Mouse (Mus musculus) MEL (cell line): Measurements from ENCODE around the gene Hnrnpul1. TPM values are rescaled to one million over a fixed set of nuclear protein-coding genes. Genes with fewer than 3 reads are reported as not detected.
"Not testable (repeated sequence)": the region's sequence is repeated elsewhere in the genome, so short reads cannot be mapped to it uniquely, and the experiment has no call there.

Experiments used
- DNase-seq: peaks from one replicate; pipeline ENCODE4 v3.0.0; 2011; ENCODE audit warnings: low read depth, low spot score
- H3K27ac ChIP-seq: 2 replicates; pipeline ENCODE4 v1.5.1; 2012; ENCODE audit warnings: low read depth, mild to moderate bottlenecking, control low read depth, low read length, moderate library complexity; ENCODE audit not compliant: control insufficient read depth
- H3K27me3 ChIP-seq, 2 experiments: fragments of 150-350 bp in 1 of 2; sonication (generic) in 1 of 2; 2 replicates each; pipeline ENCODE4 v1.6.1; 2012; ENCODE audit warnings: low read length in 2 of 2, mild to moderate bottlenecking in 2 of 2, improper control_type of control experiment in 1 of 2, moderate library complexity in 1 of 2; ENCODE audit not compliant: insufficient read depth in 2 of 2, control insufficient read depth in 1 of 2
- H3K36me3 ChIP-seq, 2 experiments: 2 replicates each; pipeline ENCODE4 v1.6.1; 2012 to 2014; ENCODE audit warnings: low read length in 2 of 2, improper control_type of control experiment in 1 of 2, inconsistent platforms in 1 of 2, mild to moderate bottlenecking in 1 of 2; ENCODE audit not compliant: insufficient read depth in 2 of 2, control insufficient read depth in 1 of 2
- H3K4me1 ChIP-seq, 2 experiments: fragments of 150-350 bp in 1 of 2; sonication (generic) in 1 of 2; 2 replicates each; pipeline ENCODE4 v1.6.1; 2012; ENCODE audit warnings: low read length in 2 of 2, improper control_type of control experiment in 1 of 2, mild to moderate bottlenecking in 1 of 2; ENCODE audit not compliant: insufficient read depth in 2 of 2, control insufficient read depth in 1 of 2
- H3K4me3 ChIP-seq, 2 experiments: fragments of 150-350 bp in 1 of 2; sonication (generic) in 1 of 2; 2 replicates each; pipeline ENCODE4 v1.5.1; 2012; ENCODE audit warnings: low read depth in 2 of 2, low read length in 2 of 2, mild to moderate bottlenecking in 2 of 2, moderate library complexity in 2 of 2, control low read depth in 1 of 2, improper control_type of control experiment in 1 of 2; ENCODE audit not compliant: control insufficient read depth in 1 of 2, insufficient read depth in 1 of 2
- H3K79me2 ChIP-seq: 2 replicates; pipeline ENCODE4 v1.6.1; 2012; ENCODE audit warnings: mild to moderate bottlenecking, low read length, moderate library complexity; ENCODE audit not compliant: control insufficient read depth, poor library complexity, insufficient read depth
- H3K9ac ChIP-seq: 2 replicates; pipeline ENCODE4 v1.6.1; 2012; ENCODE audit warnings: low read depth, mild to moderate bottlenecking, control low read depth, low read length, moderate library complexity; ENCODE audit not compliant: control insufficient read depth, poor library complexity, severe bottlenecking
- H3K9me3 ChIP-seq: fragments of 150-350 bp; sonication (generic); replicated peaks from 2 replicates; pipeline ENCODE4 v1.6.1; 2012; ENCODE audit warnings: mild to moderate bottlenecking, low read length, improper control_type of control experiment, moderate library complexity; ENCODE audit not compliant: insufficient read depth
- BHLHE40 ChIP-seq: IDR thresholded peaks from 2 replicates; pipeline ENCODE4 v1.6.1; 2012; ENCODE audit warnings: low read depth, mild to moderate bottlenecking, inconsistent platforms, low read length, improper control_type of control experiment, borderline replicate concordance
- GABPA ChIP-seq: IDR thresholded peaks from 2 replicates; pipeline ENCODE4 v1.6.1; 2012; ENCODE audit warnings: low read depth, mild to moderate bottlenecking, inconsistent platforms, low read length, improper control_type of control experiment, moderate library complexity
- GATA1 ChIP-seq: IDR thresholded peaks from 2 replicates; pipeline ENCODE4 v1.6.1; 2011; ENCODE audit warnings: low read depth, low read length, improper control_type of control experiment
- HCFC1 ChIP-seq: IDR thresholded peaks from 2 replicates; pipeline ENCODE4 v1.6.1; 2012; ENCODE audit warnings: low read depth, mild to moderate bottlenecking, inconsistent platforms, low read length, improper control_type of control experiment, moderate library complexity
- MAFK ChIP-seq: IDR thresholded peaks from 2 replicates; pipeline ENCODE4 v1.6.1; 2011; ENCODE audit warnings: low read depth, mild to moderate bottlenecking, low read length, improper control_type of control experiment, borderline replicate concordance
- MAZ ChIP-seq: IDR thresholded peaks from 2 replicates; pipeline ENCODE4 v1.6.1; 2012; ENCODE audit warnings: low read depth, mild to moderate bottlenecking, inconsistent platforms, low read length, improper control_type of control experiment
- MXI1 ChIP-seq: IDR thresholded peaks from 2 replicates; pipeline ENCODE4 v1.6.1; 2011; ENCODE audit warnings: mild to moderate bottlenecking, low read depth, low read length, improper control_type of control experiment
- MYC ChIP-seq: IDR thresholded peaks from 2 replicates; pipeline ENCODE4 v1.6.1; 2011; ENCODE audit warnings: low read depth, mild to moderate bottlenecking, low read length, improper control_type of control experiment, moderate library complexity
- NELFE ChIP-seq: IDR thresholded peaks from 2 replicates; pipeline ENCODE4 v1.6.1; 2011; ENCODE audit warnings: low read depth, low read length, improper control_type of control experiment
- NRF1 ChIP-seq: IDR thresholded peaks from 2 replicates; pipeline ENCODE4 v1.6.1; 2014; ENCODE audit warnings: low read depth, mild to moderate bottlenecking, inconsistent platforms, low read length, improper control_type of control experiment, moderate library complexity; ENCODE audit not compliant: poor library complexity, insufficient read depth, severe bottlenecking
- POLR2AphosphoS5 ChIP-seq: IDR thresholded peaks from 2 replicates; pipeline ENCODE4 v1.6.1; 2012; ENCODE audit warnings: low read depth, borderline replicate concordance, mild to moderate bottlenecking, inconsistent platforms, low read length, moderate library complexity, mixed read lengths
- RAD21 ChIP-seq: IDR thresholded peaks from 2 replicates; pipeline ENCODE4 v1.6.1; 2011; ENCODE audit warnings: mild to moderate bottlenecking, low read depth, low read length, improper control_type of control experiment
- RCOR1 ChIP-seq: IDR thresholded peaks from 2 replicates; pipeline ENCODE4 v1.6.1; 2012; ENCODE audit warnings: low read depth, mild to moderate bottlenecking, inconsistent platforms, low read length, improper control_type of control experiment
- SIN3A ChIP-seq: IDR thresholded peaks from 2 replicates; pipeline ENCODE4 v1.6.1; 2012; ENCODE audit warnings: low read length, improper control_type of control experiment, inconsistent platforms
- SMC3 ChIP-seq: IDR thresholded peaks from 2 replicates; pipeline ENCODE4 v1.6.1; 2011; ENCODE audit warnings: low read depth, low read length, improper control_type of control experiment
- TAL1 ChIP-seq: IDR thresholded peaks from 2 replicates; pipeline ENCODE4 v1.6.1; 2012; ENCODE audit warnings: mild to moderate bottlenecking, inconsistent platforms, low read length, moderate library complexity, mixed read lengths
- TBP ChIP-seq: IDR thresholded peaks from 2 replicates; pipeline ENCODE4 v1.8.0; 2011; ENCODE audit warnings: low read depth, low read length, improper control_type of control experiment
- USF2 ChIP-seq, 2 experiments: IDR thresholded peaks; 2 replicates each; pipeline ENCODE4 v1.6.1; 2011 to 2012; ENCODE audit warnings: improper control_type of control experiment in 2 of 2, low read length in 2 of 2, borderline replicate concordance in 1 of 2, inconsistent platforms in 1 of 2, low read depth in 1 of 2, mild to moderate bottlenecking in 1 of 2; ENCODE audit not compliant: insufficient read depth in 1 of 2
- polyA plus RNA-seq, 2 experiments: library from polyadenylated mRNA; stranded (reverse) in 1 of 2; unstranded in 1 of 2; fragments of >175 nt in 1 of 2; fragments of >200 nt in 1 of 2; gene quantifications; 2 replicates each; pipeline versions ENCODE4 v1.2.1 to v1.2.4; 2012; ENCODE audit warnings: low replicate concordance in 2 of 2, low read depth in 1 of 2; ENCODE audit not compliant: insufficient read length in 2 of 2, insufficient read depth in 1 of 2, missing spikeins in 1 of 2
- total RNA-seq: library from RNA; depleted of rRNA; stranded (reverse); fragments of 300-350 nt; gene quantifications from 2 replicates; pipeline ENCODE4 v1.2.3, GENCODE M21; 2012

Gene Hnrnpul1
- total and polyA plus RNA-seq, 3 experiments, result 56.1 to 215 (median 181) TPM

GRCm38 (mm10) chr7:25793679-25794078 lies 39.1 kb upstream of the Hnrnpul1 start:
- no peak for TF ChIP-seq GATA1
- TF ChIP-seq TAL1, result no peak
- TF ChIP-seq BHLHE40, result no peak
- no peak for TF ChIP-seq MXI1
- TF ChIP-seq POLR2AphosphoS5, result no peak
- no peak for TF ChIP-seq MAFK
- no peak for TF ChIP-seq MYC
- no peak for TF ChIP-seq USF2 (IDR thresholded peaks at IDR 0.05; ENCODE audit: borderline replicate concordance in 1 of 2, insufficient read depth in 1 of 2, low read depth in 1 of 2, low read length in 2 of 2)
- no peak for TF ChIP-seq MAZ
- TF ChIP-seq SIN3A, result no peak
- TF ChIP-seq NRF1, result no peak
- TF ChIP-seq GABPA, result no peak
- TF ChIP-seq RCOR1, result no peak
- no peak for TF ChIP-seq SMC3
- no peak for TF ChIP-seq HCFC1
- TF ChIP-seq, all 39 proteins: peak for 0
- no peak overlapping the region for H3K9ac ChIP-seq
- no peak overlapping the region for H3K4me3 ChIP-seq
- no peak overlapping the region for H3K27ac ChIP-seq
- H3K27me3 ChIP-seq, result peaks cover 0 to 1% of the 10 kb centered on the region in 2 experiments; a peak in 1 of 4 replicates
- no peaks in the 10 kb centered on the region for H3K36me3 ChIP-seq
- no peaks in the 10 kb centered on the region for H3K9me3 ChIP-seq
- no peak for DNase-seq
- H3K4me1 ChIP-seq, result no peaks in the 10 kb centered on the region
- H3K79me2 ChIP-seq, result no peaks in the 10 kb centered on the region

- H3K4me3 ChIP-seq, DNase-seq, H3K36me3 ChIP-seq, H3K4me1 ChIP-seq, H3K27me3 ChIP-seq, H3K9ac ChIP-seq, H3K27ac ChIP-seq, H3K79me2 ChIP-seq, H3K9me3 ChIP-seq: not testable (repeated sequence)
Measured at GRCm38 (mm10) chr7:25792966-25793365, 38.4 kb upstream of the Hnrnpul1 start.

- Histone ChIP-seq H3K9me3 (no peaks in the 10 kb centered on the region), H3K9ac (no peak overlapping the region), H3K4me3 (no peak overlapping the region), H3K27me3 (peaks cover 0 to 1% of the 10 kb centered on the region in 2 experiments; a peak in 1 of 4 replicates), H3K36me3 (no peaks in the 10 kb centered on the region), H3K27ac (no peak overlapping the region), H3K4me1 (no peaks in the 10 kb centered on the region), H3K79me2 (no peaks in the 10 kb centered on the region)
- TF ChIP-seq RAD21 (no peak), TBP (no peak), MXI1 (no peak), NELFE (no peak)
- TF ChIP-seq, all 39 proteins: peak for 0
- DNase-seq, result no peak
Measured at GRCm38 (mm10) chr7:25790615-25791014, 36.1 kb upstream of the Hnrnpul1 start.
